Mouse (Mus musculus): ENCODE measurements around the gene Tspan18. TPM values are rescaled to one million over a fixed set of nuclear protein-coding genes. Genes with fewer than 3 reads are reported as not detected.

Gene Tspan18
- total and polyA plus RNA-seq, 3 experiments, result 0.38 TPM; not detected in 2

DNA sequence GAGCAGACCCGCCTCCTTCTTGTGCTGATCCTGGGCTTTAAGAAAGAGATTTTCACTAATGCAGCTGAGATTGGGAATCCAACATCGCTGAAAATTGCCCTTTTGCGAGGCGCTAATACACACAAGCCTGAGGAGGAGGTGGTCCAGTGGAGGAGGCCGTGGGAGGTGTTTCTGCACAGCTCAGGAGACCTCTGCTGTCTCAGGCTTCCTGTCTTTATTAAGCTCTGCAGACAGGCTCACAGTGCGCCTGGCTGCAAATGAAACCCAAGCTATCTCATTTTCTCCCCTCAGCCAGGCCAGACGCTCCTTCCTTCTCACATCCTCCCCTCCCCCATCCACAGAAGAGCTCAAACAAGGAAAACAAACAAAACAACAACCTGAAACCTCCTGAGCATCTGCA is 9.6 kb downstream of the Tspan18 start:
- Histone ChIP-seq H3K4me1 (ENCODE audit: control insufficient read depth in 1 of 2, insufficient read depth in 2 of 2) (no peaks in the 10 kb centered on the region), H3K9me3 (replicated peaks; ENCODE audit: low read length) (peaks cover 10% of the 10 kb centered on the region), H3K4me3 (replicated peaks in 1 of 3; ENCODE audit: low read depth in 2 of 3, low read length in 2 of 3, poor library complexity in 1 of 3) (no peak overlapping the region), H3K4me2 (ENCODE audit: insufficient read depth, low read depth, poor library complexity, severe bottlenecking) (no peak overlapping the region), H3K27me3 (replicated peaks) (peaks cover 91% of the 10 kb centered on the region), H3K9ac (ENCODE audit: insufficient read depth, low read depth) (no peak overlapping the region), H3K79me2 (replicated peaks; ENCODE audit: control insufficient read depth, extremely low read depth, insufficient read depth, poor library complexity, severe bottlenecking) (no peaks in the 10 kb centered on the region), H3K36me3 (replicated peaks in 1 of 2; ENCODE audit: control insufficient read depth in 1 of 2, insufficient read depth in 1 of 2, low read length in 1 of 2) (no peaks in the 10 kb centered on the region), H3K27ac (ENCODE audit: insufficient read depth, low read depth) (no peak overlapping the region)
- TF ChIP-seq MEF2A (IDR thresholded peaks at IDR 0.05; ENCODE audit: borderline replicate concordance, low read depth, low read length), result no peak
- TF ChIP-seq ZMIZ1 (IDR thresholded peaks at IDR 0.05; ENCODE audit: low read depth, low read length), result no peak
- no peak for TF ChIP-seq POLR2AphosphoS2 (IDR thresholded peaks at IDR 0.05; ENCODE audit: low read depth, low read length)
- no peak for TF ChIP-seq ZNF384 (IDR thresholded peaks at IDR 0.05; ENCODE audit: low read depth, low read length)
- TF ChIP-seq RAD21 (IDR thresholded peaks at IDR 0.05; ENCODE audit: low read depth, low read length), result no peak
- TF ChIP-seq JUND (conservative IDR thresholded peaks at IDR 0.05; ENCODE audit: low read depth, low read length), result no peak
- no peak for TF ChIP-seq MAX (IDR thresholded peaks at IDR 0.05; ENCODE audit: low read length)
- TF ChIP-seq TCF12 (IDR thresholded peaks at IDR 0.05; ENCODE audit: low read depth, low read length), result no peak
- no peak for TF ChIP-seq EP300 (IDR thresholded peaks at IDR 0.05; ENCODE audit: low read length)
- TF ChIP-seq CHD1 (IDR thresholded peaks at IDR 0.05; ENCODE audit: low read depth, low read length), result no peak
- no peak for TF ChIP-seq SIN3A (IDR thresholded peaks at IDR 0.05; ENCODE audit: low read length)
- no peak for TF ChIP-seq ZC3H11A (IDR thresholded peaks at IDR 0.05; ENCODE audit: low read depth, low read length)
- TF ChIP-seq USF1 (IDR thresholded peaks at IDR 0.05; ENCODE audit: low read depth, low read length), result no peak
- no peak for TF ChIP-seq E2F4 (IDR thresholded peaks at IDR 0.05; ENCODE audit: insufficient replicate concordance, low read depth, low read length)
- in situ Hi-C loops (cut with MboI; ENCODE audit: low pct_ligation_motif_present, low pct_unique_long_range_greater_than_20kb, low sequenced_read_pairs) (no loop called here), dilution Hi-C loops (cut with MboI; ENCODE audit: extremely low pct_ligation_motif_present, extremely low pct_unique_long_range_greater_than_20kb, low sequenced_read_pairs) (no loop called here)
- DNase-seq (ENCODE audit: extremely low read depth), result no peak

DNA sequence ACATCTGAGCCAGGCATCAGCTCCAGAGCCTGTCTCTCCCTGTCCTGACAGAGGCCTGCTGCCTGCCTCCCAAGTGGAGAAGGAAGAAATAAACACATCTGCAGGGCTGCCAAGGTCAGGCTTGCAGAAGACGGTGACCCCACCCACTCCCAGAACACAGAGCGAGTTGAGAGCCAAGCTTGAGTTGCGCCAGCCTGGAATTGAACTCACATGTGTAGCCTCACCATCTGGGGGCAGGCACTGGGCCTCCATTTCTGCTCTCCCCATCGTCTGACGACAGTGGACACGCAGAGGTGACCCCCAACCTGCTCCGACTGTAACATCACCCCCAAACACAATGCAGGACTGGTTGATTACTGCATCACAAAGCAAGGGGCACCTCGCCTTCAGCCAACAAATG is 12.4 kb downstream of the Tspan18 start:
- in situ Hi-C loops (cut with MboI; ENCODE audit: low pct_ligation_motif_present, low pct_unique_long_range_greater_than_20kb, low sequenced_read_pairs), result no loop called here

More for the DNA sequence above, 12.4 kb downstream of the Tspan18 start:
- Histone ChIP-seq H3K4me1 (ENCODE audit: control insufficient read depth in 1 of 2, insufficient read depth in 2 of 2) (no peaks in the 10 kb centered on the region), H3K4me3 (replicated peaks in 1 of 3; ENCODE audit: low read depth in 2 of 3, low read length in 2 of 3, poor library complexity in 1 of 3) (no peak overlapping the region), H3K36me3 (replicated peaks in 1 of 2; ENCODE audit: control insufficient read depth in 1 of 2, insufficient read depth in 1 of 2, low read length in 1 of 2) (no peaks in the 10 kb centered on the region), H3K4me2 (ENCODE audit: insufficient read depth, low read depth, poor library complexity, severe bottlenecking) (no peak overlapping the region), H3K9ac (ENCODE audit: insufficient read depth, low read depth) (no peak overlapping the region), H3K9me3 (replicated peaks; ENCODE audit: low read length) (peaks cover 10% of the 10 kb centered on the region), H3K27me3 (replicated peaks) (peaks cover 91% of the 10 kb centered on the region), H3K27ac (ENCODE audit: insufficient read depth, low read depth) (no peak overlapping the region), H3K79me2 (replicated peaks; ENCODE audit: control insufficient read depth, extremely low read depth, insufficient read depth, poor library complexity, severe bottlenecking) (no peaks in the 10 kb centered on the region)
- no peak for DNase-seq (ENCODE audit: extremely low read depth)
- TF ChIP-seq RCOR1 (conservative IDR thresholded peaks at IDR 0.05; ENCODE audit: low read depth, low read length), result no peak
- TF ChIP-seq POLR2AphosphoS2 (IDR thresholded peaks at IDR 0.05; ENCODE audit: low read depth, low read length), result no peak
- no peak for TF ChIP-seq IRF4 (IDR thresholded peaks at IDR 0.05; ENCODE audit: low read depth, low read length)
- no peak for TF ChIP-seq MEF2A (IDR thresholded peaks at IDR 0.05; ENCODE audit: borderline replicate concordance, low read depth, low read length)
- TF ChIP-seq JUND (conservative IDR thresholded peaks at IDR 0.05; ENCODE audit: low read depth, low read length), result no peak
- TF ChIP-seq ZMIZ1 (IDR thresholded peaks at IDR 0.05; ENCODE audit: low read depth, low read length), result no peak
- TF ChIP-seq CHD2 (IDR thresholded peaks at IDR 0.05; ENCODE audit: low read length), result no peak
- dilution Hi-C loops (cut with MboI; ENCODE audit: extremely low pct_ligation_motif_present, extremely low pct_unique_long_range_greater_than_20kb, low sequenced_read_pairs), result no loop called here

Data from CH12.LX (cell line).